Mouse (Mus musculus) forebrain, embryonic 12.5 days (tissue): ENCODE data around the gene Tnn. TPM values are rescaled to one million over a fixed set of nuclear protein-coding genes. Genes with fewer than 3 reads are reported as not detected.

Source experiments
- ATAC-seq: fragments of 200-750 bp; cut with Nextera tagmentation; 2 replicates; pipeline ENCODE4 v1.8.0; 2017; ENCODE audit warnings: moderate TSS enrichment; ENCODE audit not compliant: low FRiP score
- H3K27ac ChIP-seq: fragments of 300-500 bp; sonication (generic); 2 replicates; pipeline ENCODE4 v1.5.1; 2016; ENCODE audit warnings: mild to moderate bottlenecking
- H3K27me3 ChIP-seq: fragments of 300-500 bp; sonication (generic); 2 replicates; pipeline ENCODE4 v1.6.1; 2016; ENCODE audit warnings: mild to moderate bottlenecking
- H3K36me3 ChIP-seq: fragments of 300-500 bp; sonication (generic); replicated peaks from 2 replicates; pipeline ENCODE4 v1.6.1; 2016; ENCODE audit warnings: mild to moderate bottlenecking
- H3K4me1 ChIP-seq: fragments of 300-500 bp; sonication (generic); 2 replicates; pipeline ENCODE4 v1.6.1; 2016
- H3K4me2 ChIP-seq: fragments of 300-500 bp; sonication (generic); 2 replicates; pipeline ENCODE4 v1.6.1; 2016; ENCODE audit warnings: mild to moderate bottlenecking, moderate library complexity
- H3K4me3 ChIP-seq: fragments of 300-500 bp; sonication (generic); replicated peaks from 2 replicates; pipeline ENCODE4 v1.5.1; 2016; ENCODE audit warnings: mild to moderate bottlenecking
- H3K9ac ChIP-seq: fragments of 300-500 bp; sonication (generic); 2 replicates; pipeline ENCODE4 v1.6.1; 2016; ENCODE audit warnings: mild to moderate bottlenecking
- H3K9me3 ChIP-seq: fragments of 300-500 bp; sonication (generic); 2 replicates; pipeline ENCODE4 v1.6.1; 2016
- WGBS: fragments of 180-500 bp; shearing (Covaris S2); methylation state at CpG from one replicate; pipeline ENCODE4 v1.1.7; 2016; 5-methylcytosine and 5-hydroxymethylcytosine counted together
- polyA plus RNA-seq: library from polyadenylated mRNA; unstranded; fragments of >200 nt; fragmentation: Nextera tagmentation; extraction: Ambion mirVana; gene quantifications from 2 replicates; pipeline ENCODE4 v1.2.1, GENCODE M21; 2016

Tnn gene
- polyA plus RNA-seq, 1 experiment from 2014 or later = 0.11 TPM

GRCm38 (mm10) chr1:160035561-160035960 lies 117.8 kb downstream of the Tnn start:
- ATAC-seq = no peak
- no peak overlapping the region for H3K27ac ChIP-seq
- no peak overlapping the region for H3K4me3 ChIP-seq
- H3K9me3 ChIP-seq = no peaks in the 10 kb centered on the region
- H3K9ac ChIP-seq = no peak overlapping the region
- no peaks in the 10 kb centered on the region for H3K4me1 ChIP-seq
- no peaks in the 10 kb centered on the region for H3K27me3 ChIP-seq
- WGBS = 87% methylated on average over 3 of the region's 3 CpGs
- H3K36me3 ChIP-seq = no peaks in the 10 kb centered on the region
- no peak overlapping the region for H3K4me2 ChIP-seq

Other genes starting within 250 kb of the Tnn start
- 1.0 and 1.5 TPM in 2 replicates for gene 4930523C07Rik, start 109.2 kb downstream of the Tnn start, polyA plus RNA-seq
- 240 and 244 TPM in 2 replicates for gene Mrps14, start 41.6 kb upstream of the Tnn start, polyA plus RNA-seq
- gene Cacybp, start 59.3 kb upstream of the Tnn start, polyA plus RNA-seq = 296 and 305 TPM in 2 replicates